Mouse (Mus musculus) adrenal gland, adult (tissue): ENCODE results near the gene Hjurp.

Source experiments
- DNase-seq, 2 experiments: peaks; one replicate each; pipeline ENCODE4 v3.0.0; 2022 to 2023; ENCODE audit warnings: low spot score in 1 of 2; ENCODE audit not compliant: inconsistent age in 2 of 2

Gene Hjurp

DNA sequence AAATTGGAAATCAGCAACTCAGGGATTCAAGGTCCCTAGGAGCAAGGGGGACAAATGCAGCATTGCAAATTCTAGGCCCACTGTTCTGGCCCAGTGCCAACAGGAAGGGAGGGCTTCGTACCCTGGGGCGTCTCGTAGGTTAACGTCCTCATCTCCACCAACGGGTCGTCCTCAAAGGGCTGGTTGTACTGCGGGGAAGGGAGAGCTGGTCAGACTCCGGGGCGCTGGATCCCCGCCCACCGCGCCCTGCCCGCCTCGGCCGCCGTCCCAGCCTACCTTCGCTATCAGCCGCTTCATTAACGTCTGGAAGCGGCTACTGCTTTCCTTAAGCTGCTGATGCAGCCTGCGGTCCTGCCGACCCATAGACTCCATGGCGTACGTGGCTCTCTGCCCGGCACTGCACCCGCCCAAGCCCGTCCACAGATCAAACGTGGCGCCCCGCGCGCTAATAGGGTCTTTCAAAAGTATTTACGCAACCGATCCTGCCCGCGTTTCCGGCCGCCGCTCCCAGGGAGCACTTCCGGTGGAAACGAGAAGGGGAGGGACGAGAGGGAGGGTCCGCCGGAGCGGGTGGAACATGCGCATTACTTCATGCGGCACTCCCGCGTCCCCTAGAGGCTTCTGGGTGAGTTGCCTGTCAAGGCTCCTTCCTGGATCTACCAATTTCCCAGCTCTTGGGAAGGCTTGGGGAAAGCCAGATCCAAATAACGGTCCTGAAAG is at the start of gene Hjurp, which contains the start of gene Trpm8:
TSS of gene Hjurp (minus strand) at position 536 of the 720 bp plus-strand sequence.
TSS of gene Trpm8 (plus strand) at position 564 of the 720 bp plus-strand sequence.
- DNase-seq = peak; percentile 100

DNA sequence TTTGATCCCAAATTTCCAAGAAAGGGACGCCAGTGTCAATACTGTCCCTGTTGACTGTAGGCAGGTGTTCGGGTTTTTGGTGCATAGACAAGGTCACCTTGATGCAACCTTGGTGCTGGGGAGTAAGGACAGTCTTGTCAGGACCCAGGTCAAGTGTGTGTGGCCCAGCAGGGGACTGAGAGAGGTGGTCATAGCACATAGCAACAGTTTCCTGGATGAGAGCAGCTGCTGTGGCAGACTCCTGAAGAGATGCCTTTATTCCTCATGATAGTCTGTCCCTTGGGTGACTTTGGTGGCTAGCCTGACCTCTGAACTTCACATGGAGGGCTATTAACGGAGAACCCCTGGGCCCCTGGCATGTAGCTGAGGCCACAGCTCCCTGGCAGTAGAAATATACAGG is 45.7 kb upstream of the Hjurp start:
- no peak for DNase-seq

DNA sequence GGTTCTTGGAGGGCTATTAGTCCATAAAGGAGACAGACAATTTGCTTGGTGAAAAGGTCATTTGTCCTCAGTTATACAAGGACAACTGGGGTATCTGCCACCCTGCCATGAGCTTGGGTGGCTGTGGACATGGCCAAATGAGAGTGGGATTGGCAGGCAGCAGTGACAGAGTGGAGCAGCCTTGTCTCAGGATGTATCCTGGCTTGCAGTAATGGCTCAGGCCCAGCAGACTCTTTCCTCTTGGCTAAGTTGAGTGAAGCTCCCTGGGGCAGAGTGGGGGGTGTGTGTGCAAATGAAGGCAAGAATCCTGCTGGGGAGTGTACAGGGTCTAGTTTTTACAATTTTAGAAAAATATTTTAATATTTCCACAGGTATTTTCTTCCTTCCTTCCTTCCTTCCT is 44.7 kb upstream of the Hjurp start:
- no peak for DNase-seq

DNA sequence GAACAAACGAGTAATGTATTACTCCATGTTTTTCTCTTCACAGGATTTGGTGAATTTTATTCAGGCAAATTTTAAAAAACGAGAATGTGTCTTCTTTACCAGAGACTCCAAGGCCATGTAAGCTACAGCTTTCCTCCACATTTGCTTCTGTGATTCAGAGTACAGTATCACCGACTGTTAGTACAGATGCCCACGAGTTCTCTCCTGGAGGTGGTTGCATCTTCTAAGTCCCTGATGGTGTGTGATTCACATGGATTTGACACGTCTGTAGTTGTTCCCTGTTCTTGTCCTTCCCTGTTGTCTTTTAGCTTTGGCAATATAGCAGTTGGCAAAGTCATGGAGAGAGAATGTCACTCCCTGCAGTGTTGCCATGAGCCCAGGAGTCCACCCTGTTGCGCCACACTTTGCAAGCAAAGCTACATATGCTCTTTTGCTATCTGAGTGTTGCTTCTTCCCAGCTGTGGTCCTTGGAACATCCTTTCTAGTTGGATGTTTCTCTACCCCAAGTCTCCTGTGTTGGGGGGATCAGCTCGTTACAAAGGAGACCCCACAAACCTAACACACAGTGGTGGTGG is 43.5 kb upstream of the Hjurp start:
- DNase-seq = peak in 1 of 2 experiments; percentile 56

DNA sequence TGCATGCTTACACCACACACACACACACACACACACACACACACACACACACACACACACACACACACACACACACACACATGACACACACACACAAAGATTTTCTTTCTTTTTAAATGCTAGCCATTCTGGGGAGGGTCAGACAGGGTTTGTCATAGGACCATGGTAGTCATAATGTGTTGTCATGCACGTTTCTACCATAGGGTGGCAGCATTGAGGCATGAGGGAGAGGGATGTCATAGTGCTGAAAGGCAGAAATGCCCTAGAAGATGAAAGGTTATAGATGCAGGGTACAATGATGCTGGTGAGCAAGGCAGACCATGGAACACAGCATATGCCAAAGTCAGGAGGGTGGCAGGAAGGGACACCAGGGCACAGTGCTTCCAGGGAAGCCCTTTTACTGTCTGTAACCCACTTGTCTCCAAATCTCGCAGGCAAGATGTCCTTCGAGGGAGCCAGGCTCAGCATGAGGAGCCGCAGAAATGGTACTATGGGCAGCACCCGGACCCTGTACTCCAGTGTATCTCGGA is 41.2 kb upstream of the Hjurp start:
- peak in 1 of 2 experiments; percentile 86 for DNase-seq

DNA sequence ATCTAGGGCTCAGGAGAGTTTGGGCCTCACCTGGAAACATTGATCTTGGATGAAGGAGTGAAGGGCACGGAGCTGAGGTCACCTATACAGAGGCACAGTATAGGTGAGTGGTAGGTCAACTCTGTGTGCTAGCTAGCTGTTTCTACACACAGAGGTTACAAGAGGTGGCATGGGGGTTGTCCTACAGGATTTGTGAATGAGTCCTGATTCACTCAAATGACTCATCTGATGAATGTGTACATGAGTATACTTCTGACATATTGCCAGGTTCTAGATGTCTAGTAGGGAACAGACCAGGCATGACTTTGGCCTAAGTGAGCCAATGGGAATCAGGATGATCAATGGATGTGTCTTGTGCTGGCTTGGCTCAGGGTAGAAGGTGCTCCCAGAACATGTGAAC is 39.8 kb upstream of the Hjurp start:
- DNase-seq = peak in 1 of 2 experiments; percentile 71

DNA sequence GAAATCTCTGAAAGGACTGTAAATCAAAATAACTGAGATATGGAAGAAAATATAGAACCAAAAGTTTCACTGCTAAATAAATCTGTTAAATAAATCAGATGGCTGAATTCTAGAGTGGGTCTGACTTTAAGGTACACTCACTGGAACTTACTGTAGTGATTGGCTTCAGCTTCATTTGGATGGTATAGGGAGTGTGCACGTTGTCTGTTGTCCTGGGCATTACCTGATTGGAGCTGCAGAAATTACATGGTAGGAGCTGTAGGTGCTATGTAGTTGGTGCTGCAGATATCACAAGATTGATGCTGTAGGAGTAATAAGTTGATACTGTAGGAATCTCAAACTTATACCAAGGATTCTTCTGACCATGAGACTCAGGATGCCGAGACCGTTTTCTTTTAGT is 32.9 kb upstream of the Hjurp start:
- DNase-seq = no peak

DNA sequence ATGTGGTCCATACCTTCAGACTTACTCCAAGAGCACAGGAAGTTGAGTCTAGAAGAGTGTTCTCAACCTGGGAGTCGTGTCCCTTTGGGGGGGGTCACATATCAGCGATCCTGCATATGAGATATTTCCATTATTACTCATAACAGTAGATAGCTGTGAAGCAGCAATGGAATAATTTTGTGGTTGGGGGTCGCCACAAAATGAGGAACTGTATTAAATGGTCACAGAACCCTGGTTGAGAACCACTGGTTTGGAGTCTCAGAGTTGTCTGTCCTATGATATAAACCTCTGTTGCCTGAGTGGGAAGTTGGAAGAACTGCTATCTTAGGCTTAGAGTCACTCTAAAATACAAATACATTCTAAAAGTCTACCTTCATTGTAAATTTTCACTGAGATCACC is 32.5 kb upstream of the Hjurp start:
- DNase-seq = no peak

DNA sequence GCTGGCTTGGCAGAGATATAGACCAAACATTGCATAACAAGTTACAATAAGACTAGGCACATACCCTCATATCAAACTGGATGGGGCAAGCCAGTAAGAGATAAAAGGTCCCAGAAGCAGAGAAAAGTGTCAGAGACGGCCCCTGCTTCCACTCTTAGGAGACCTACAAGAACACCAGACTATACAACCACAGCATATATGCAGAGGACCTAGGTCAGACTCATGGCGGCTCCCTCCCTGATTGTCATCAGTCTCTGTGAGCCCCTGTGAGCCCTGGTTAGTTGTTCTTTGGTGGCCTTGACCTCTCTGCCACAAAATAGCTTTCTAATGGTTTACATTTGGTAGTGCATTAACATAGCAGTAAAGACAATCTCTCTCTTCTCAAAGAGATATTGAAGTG is 31.6 kb upstream of the Hjurp start:
- peak in 1 of 2 experiments; percentile 21 for DNase-seq

DNA sequence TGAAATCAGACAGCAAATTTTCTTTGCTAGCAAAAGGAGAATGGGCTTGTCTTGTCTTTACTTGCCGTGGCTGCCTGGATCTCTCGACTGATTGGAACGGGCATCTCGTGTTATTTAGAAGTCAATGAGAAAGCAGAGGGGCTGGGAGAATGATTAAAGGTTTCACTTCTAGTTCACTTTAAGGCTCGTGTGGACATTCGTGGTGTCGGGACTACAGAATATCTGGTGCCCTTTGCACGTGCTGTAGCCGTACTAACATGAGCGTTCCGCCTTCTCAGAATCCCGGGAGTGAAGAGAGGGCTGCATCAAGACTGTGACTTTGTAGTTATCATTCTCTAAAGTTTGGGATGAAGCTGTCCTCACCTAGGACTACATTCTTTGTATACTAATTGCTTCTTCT is 29.7 kb upstream of the Hjurp start:
- DNase-seq = no peak

DNA sequence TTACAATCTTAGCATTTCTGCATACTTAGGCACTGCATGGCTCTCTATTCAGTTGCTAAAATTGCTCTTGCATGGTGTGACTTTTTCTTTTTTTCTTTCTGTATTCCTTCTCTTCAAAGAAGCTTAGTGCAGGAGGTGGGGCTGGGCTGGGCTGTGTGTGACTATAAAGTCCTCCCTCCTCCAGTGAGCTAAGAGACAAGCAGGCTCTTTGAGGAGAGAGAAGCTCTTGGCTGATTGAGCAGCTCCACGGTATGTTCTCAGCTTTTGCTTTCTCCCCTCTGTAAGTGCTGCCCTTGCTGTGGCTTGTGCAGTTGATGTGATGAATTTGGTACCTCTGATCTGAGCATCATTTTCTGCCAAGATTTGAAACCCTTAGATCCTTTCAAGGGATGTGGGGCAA is 29.1 kb upstream of the Hjurp start:
- no peak for DNase-seq

DNA sequence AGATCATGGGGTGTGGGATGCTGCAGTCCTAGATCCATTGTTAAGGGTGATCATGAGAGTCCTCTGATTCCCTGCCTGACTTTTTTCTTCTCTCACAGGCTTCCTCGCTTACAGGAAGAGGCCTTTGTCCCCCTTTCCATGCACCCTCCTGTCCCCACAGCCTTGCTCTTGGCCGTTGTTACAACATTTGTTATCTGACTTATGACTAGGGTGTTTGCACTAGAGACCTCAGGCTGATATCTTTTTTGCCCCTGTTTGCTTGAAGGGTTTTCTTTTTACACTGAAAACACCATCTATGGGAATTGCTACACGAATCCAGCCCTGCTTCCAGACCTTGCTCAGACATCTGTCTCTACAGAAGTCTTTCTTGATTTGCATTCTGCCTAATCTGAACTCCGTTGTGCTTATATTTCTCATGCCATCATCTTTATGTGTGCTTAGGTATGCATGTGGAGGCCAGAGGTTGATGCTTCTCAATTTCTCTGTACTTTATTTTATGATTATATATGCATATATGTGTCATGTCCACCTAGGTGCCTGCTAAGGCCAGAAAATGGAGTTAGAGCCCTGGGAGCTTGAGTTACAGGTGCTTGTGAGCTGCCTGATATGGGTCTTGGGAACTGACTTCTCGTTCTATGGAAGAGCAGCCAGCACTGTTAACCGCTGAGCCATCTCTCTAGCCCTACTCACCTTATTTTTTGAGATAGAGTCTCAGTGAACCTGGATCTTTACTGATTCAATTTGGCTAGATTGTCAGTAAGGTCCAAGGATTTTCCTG is 27.8 kb upstream of the Hjurp start:
- DNase-seq = no peak

DNA sequence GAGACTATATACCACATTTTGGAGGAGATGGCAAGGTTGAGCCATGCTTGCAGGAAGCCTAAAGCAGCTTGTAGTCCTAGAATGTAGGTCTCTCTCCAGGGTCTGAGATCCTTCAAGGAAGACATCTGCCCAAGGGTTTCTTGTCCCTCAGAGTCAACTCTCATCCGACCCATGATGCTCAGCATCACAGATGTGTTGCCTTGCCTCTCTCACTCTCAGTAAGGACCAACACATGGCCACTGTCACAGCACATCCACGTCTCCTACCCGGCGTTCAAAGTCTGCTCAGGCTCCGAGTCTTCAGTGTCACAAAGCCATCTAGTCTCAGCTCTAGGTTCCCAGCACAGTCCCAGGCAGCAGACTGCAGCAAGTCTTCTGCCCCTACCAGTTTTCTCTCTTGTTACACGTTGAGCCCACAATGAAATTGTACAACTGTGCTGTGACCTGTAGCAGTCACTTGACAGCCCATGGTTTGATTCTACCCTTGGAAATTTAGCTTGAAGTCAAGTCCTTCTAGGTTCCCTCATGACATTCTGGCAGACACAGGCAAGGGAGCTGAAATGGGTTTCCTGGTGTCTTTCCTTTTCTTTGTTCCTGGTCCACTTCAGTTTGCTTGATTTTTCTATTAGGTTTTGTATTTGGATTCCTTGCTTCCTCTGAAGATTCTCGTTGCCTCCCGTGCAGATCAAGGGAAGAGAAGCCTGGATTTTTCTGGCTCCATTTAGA is 27.0 kb upstream of the Hjurp start:
- peak in 1 of 2 experiments; percentile 17 for DNase-seq

DNA sequence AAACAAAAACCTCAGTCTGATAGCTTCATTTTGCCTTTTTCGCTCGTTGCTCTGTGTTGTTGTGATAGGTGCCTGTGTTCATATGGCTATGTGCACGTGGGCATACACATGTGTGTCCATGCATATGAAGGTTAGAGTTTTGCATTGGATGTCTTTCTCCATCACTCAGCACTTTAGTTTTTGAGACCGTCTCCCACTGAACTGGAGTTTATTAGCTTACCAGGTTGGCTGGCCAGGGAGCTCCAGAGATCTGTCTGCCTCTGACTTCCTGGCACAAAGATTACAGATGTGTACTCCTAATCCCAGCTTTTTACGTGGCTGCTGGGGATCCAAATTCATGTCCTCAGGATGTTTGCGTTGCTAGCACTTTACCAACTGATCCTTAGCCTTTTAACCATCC is 26.3 kb upstream of the Hjurp start:
- peak in 1 of 2 experiments; percentile 31 for DNase-seq

DNA sequence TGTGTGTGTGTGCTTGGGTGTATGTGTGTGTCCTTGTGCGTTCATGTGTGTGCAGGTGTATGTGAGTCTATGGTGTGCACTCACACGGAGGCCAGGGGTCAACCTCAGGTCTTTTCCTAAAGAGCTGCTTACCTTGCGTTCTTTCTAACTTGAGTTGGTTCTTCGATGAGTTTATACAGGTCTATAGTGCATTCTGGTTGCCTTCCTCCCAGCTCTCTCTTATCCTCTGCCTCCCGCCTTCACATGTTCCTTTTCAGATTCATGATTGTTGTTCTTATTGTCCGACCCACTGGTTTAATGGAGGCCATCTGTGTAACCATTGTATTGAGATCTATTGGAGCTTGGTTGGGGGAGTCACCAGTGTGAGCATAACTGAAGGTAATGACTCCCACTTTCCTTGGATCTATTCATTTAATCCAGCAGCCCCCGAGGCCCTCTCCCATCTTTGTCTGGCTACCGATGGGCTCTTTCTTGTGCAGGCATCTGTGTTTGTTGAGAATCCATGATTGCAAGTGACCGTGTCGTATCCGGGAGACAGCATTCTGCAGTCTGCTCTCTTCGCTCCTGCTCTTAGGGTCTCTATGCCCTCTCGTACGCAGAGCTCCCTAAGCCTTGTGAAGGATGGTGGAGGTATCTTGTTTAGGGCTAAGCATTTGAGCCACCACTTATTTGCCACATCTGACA is 24.8 kb upstream of the Hjurp start:
- DNase-seq = peak in 1 of 2 experiments; percentile 39

DNA sequence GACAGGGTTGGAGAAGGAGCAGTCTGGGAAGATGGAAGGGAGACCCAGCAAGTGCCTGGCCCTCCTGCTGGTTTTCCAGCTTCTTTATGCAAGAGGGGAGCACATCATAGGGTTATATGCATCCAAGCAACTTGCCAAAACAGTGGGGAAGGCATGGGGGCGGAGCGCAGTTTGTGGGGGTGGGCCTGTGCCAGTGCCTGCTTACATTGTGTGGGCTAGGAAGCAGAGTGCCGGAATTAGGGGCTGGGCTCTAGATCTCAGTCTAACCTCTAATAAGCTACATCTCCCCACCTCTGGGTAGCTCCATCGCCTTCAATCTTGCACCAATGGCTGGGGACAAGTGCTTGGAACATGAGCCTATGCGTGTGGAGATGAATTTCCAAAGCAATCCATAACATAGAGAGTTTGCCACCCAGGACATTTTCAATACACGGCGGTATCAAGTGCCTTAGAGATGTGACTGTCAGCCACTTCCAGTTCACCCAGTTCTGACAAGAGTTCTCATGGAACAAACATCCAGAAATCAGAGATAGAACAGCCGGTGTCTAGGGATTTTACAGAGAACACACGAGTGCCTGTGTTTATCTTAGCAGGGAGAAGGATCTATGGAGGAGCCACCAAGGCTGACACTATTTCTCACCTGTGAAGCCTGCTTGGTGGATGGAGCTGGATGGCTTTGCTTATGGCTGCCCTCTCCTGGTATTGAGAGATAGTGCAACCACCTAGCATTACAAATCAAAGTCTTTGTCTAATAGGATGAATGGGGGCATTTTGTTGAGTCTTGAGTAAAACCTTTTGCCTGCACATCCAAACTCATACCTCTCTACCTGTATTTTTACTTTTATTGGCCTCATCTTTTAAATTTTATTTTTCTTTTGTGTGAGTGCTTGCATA is 23.9 kb upstream of the Hjurp start:
- peak in 1 of 2 experiments; percentile 54 for DNase-seq

DNA sequence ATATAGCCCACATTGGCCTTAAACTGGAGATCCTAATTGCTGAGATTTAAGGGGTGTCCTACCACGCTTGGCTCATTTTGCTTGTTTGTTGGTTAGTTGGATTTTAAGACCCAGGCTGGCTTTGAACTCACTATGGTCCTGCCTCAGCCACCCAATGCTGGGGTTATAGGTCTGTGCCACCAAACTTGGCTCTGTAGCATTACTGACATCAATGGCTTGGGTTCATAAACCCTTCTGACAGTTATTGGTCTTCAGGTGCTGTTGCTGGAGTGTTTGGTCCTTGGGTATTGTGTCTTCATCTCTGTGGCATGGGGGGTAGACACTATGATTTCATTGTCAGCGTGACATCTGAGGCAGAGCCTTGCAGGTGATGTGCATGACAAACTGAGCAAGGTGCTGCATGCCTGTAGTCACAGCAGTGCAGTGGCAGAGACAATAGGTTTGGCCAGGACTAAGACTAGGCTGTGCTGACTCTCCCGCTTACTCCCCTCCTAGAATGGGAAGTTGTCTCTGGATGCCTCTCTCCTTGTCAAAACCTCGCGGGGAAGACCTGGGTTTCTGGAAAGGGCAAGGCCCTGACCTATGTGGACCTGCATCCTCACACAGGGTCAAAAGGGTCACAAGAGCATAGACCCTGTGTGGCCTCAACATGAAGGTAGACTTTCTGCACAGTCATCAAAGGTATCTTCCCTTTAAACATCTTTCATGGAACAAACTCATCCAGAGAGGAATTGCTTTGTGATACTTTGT is 23.0 kb upstream of the Hjurp start:
- DNase-seq = peak in 1 of 2 experiments; percentile 39

DNA sequence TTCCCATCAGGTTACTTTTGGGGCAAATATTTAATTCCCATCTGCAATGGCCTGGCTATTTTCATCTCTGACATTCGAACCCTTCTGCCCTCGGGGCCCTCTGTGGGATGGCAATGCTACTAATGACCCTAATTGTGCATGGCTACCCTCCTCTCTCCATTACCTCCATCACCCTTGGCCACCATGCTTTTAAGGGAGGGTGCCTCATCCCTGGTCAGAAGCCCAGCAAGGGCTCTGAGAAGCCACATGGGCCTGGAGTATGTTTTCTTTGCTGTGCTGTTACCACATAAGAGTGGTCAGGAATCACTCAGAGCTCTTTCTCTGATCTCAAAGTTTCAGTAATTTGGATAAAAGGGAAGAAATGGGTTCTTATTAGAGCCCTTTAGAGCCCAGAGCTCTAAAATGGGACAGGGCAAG is 22.1 kb upstream of the Hjurp start:
- DNase-seq = peak in 1 of 2 experiments; percentile 35
